Mouse (Mus musculus): ENCODE results near the gene Chic1.

DNA sequence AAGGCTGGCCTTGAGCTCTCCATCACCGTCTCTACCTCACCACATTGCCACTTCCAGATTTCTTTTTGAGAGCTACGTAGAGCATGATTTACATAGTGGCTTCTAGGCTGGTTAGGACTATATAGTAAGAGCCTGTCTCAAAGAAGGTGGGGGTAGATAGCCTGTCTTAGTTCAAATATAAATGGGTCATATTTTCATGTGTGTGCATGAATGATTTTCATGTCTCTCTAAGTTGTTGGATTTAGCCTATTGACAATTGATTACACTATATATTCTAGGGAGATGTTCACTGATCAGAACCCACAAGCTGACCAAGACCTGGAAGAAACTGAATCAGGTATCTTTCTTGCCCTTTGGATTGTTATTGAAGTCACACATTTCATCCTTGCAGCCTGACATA, 65.4 kb downstream of the Chic1 start, which contains the start of gene Gm26992:
- TF ChIP-seq CTCF (IDR thresholded peaks at IDR 0.05; ENCODE audit: borderline replicate concordance, control insufficient read depth, extremely low read depth, insufficient read depth, low read length, poor library complexity): no peak
- no peak for TF ChIP-seq POLR2A (IDR thresholded peaks at IDR 0.05; ENCODE audit: control insufficient read depth, extremely low read depth, insufficient read depth, low read length, poor library complexity)
